ENCODE assay signal across 8 mouse cellular contexts in the genomic region with DNA sequence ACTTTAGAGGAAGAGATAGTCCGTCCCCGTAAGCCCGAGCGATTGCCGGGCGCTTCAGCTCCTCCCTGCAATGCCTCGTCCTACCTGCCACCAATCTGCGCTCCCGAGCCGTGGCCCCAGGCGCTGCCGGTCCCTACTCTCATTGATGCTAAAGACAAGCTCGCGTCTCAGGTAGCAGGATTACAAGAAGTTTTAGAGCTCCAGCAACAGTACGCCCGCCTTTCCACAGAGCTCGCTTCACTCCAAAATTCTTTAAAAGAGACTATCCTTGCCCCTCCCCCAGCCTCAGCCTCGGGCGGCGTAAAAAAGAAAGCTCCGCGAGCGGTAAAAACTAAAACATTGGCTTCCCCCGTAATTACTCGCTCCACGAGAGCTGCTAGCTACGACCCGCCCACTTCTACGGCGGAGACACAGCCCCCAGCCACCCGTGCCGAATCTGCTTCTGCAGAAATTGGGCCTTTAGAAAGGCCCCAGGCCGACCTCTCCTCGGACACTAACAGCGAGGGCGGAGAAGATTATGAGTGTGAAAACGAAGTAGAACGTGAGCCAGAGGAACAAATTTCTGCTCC. TPM values are rescaled to one million over a fixed set of nuclear protein-coding genes. Genes with fewer than 3 reads are reported as not detected.
DNase-seq lines count a peak whose midpoint lies in the region; ATAC-seq and TF ChIP-seq lines count a peak whose summit lies in the region.

No protein-coding gene starts in this region.

- H3K4me1 ChIP-seq in forebrain, embryonic 15.5 days, result peaks cover 15% of the 10 kb centered on the region
- peaks cover 2% of the 10 kb centered on the region; the same call in 1 of the 2 replicates for H3K4me1 ChIP-seq in lung, embryonic 16.5 days (replicated peaks; ENCODE audit: control insufficient read depth, insufficient read depth, low read length)

- H3K36me3 ChIP-seq in forebrain, embryonic 15.5 days, result no peaks in the 10 kb centered on the region
- no peaks in the 10 kb centered on the region for H3K36me3 ChIP-seq in lung, embryonic 16.5 days (ENCODE audit: control insufficient read depth, insufficient read depth, low read length)

- peak; percentile 51 for DNase-seq in MEL-GATA-1-ER (ENCODE audit: extremely low read depth, low read depth)
- DNase-seq in cerebellum, adult 11 months, result peak; percentile 38
- DNase-seq in heart, postnatal 36 days, result peak; percentile 59 to 60
- peak; percentile 11 to 13 for DNase-seq in layer of hippocampus, adult 2 months (ENCODE audit: low spot score in 2 of 2)
- DNase-seq in ovary, adult 18-20 months (ENCODE audit: low spot score), result peak; percentile 51
- DNase-seq in thymus, postnatal 0 days (ENCODE audit: low spot score), result peak; percentile 71

- H3K4me3 ChIP-seq in forebrain, embryonic 15.5 days, result peak overlapping the region; percentile 63
- peak overlapping the region; percentile 79 for H3K4me3 ChIP-seq in layer of hippocampus, adult 2 months
- H3K4me3 ChIP-seq in lung, embryonic 16.5 days (ENCODE audit: low read length), result peak overlapping the region; percentile 57

- under 1% methylated on average over 38 of the region's 38 CpGs for WGBS in forebrain, embryonic 15.5 days
- WGBS in lung, embryonic 16.5 days, result under 1% methylated on average over 38 of the region's 38 CpGs

- ATAC-seq in forebrain, embryonic 15.5 days (replicated peaks), result peak; percentile 75
- peak; percentile 85 for ATAC-seq in lung, embryonic 16.5 days (ENCODE audit: low read depth)

- H3K9ac ChIP-seq in forebrain, embryonic 15.5 days (replicated peaks), result peak overlapping the region; percentile 58
- H3K9ac ChIP-seq in lung, embryonic 16.5 days (ENCODE audit: low read length), result peak overlapping the region; percentile 75

- H3K27me3 ChIP-seq in forebrain, embryonic 15.5 days, result peaks cover 13% of the 10 kb centered on the region
- H3K27me3 ChIP-seq in lung, embryonic 16.5 days (ENCODE audit: control insufficient read depth, insufficient read depth, low read depth, low read length), result no peaks in the 10 kb centered on the region

- H3K27ac ChIP-seq in forebrain, embryonic 15.5 days (replicated peaks), result peak overlapping the region; percentile 73
- H3K27ac ChIP-seq in layer of hippocampus, adult 2 months, result peak overlapping the region; percentile 52
- peak overlapping the region; percentile 94 for H3K27ac ChIP-seq in lung, embryonic 16.5 days (ENCODE audit: low read length)

- no peaks in the 10 kb centered on the region for H3K9me3 ChIP-seq in forebrain, embryonic 15.5 days
- no peaks in the 10 kb centered on the region for H3K9me3 ChIP-seq in lung, embryonic 16.5 days (ENCODE audit: control insufficient read depth, low read length)

- H3K4me2 ChIP-seq in forebrain, embryonic 15.5 days (replicated peaks), result peak overlapping the region; percentile 89
- H3K4me2 ChIP-seq in lung, embryonic 16.5 days (ENCODE audit: low read depth, low read length), result peak overlapping the region; percentile 85

- intact Hi-C loops in heart, postnatal 36 days (cut with DNase I), result loop anchor here (1.0 kb wide), 1 partner anchor 138 kb away; no protein-coding TSS in a partner anchor

- peak; percentile 54 for TF ChIP-seq CTCF in layer of hippocampus, adult 2 months (conservative IDR thresholded peaks at IDR 0.05)

RNA-seq across cellular contexts. Expression of gene Gm4559, which starts 9.9 kb away (rescaled TPM):
- polyA plus RNA-seq in forebrain, embryonic 15.5 days (2015; fragmentation: Nextera tagmentation; extraction: Ambion mirVana), result not detected in 2 replicates
- not detected for total RNA-seq in heart, postnatal 36 days (2021)
- total RNA-seq in layer of hippocampus, adult 2 months (2021), result not detected
- not detected in 2 replicates for polyA plus RNA-seq in lung, embryonic 16.5 days (2015; fragmentation: Nextera tagmentation; extraction: Ambion mirVana)
- not detected in 2 replicates for polyA plus RNA-seq in thymus, postnatal 0 days (2015; fragmentation: Nextera tagmentation; extraction: Ambion mirVana)

RNA-seq across cellular contexts. Expression of gene Krtap5-1, which starts 12.8 kb away (rescaled TPM):
- polyA plus RNA-seq in forebrain, embryonic 15.5 days (2015; fragmentation: Nextera tagmentation; extraction: Ambion mirVana), result not detected in 2 replicates
- total RNA-seq in heart, postnatal 36 days (2021), result not detected
- total RNA-seq in layer of hippocampus, adult 2 months (2021), result not detected
- not detected in 2 replicates for polyA plus RNA-seq in lung, embryonic 16.5 days (2015; fragmentation: Nextera tagmentation; extraction: Ambion mirVana)
- polyA plus RNA-seq in thymus, postnatal 0 days (2015; fragmentation: Nextera tagmentation; extraction: Ambion mirVana), result not detected in 2 replicates

RNA-seq across cellular contexts. Expression of gene Krtap5-4, which starts 19.2 kb away (rescaled TPM):
- polyA plus RNA-seq in forebrain, embryonic 15.5 days (2015; fragmentation: Nextera tagmentation; extraction: Ambion mirVana), result not detected in 2 replicates
- total RNA-seq in heart, postnatal 36 days (2021), result not detected
- not detected for total RNA-seq in layer of hippocampus, adult 2 months (2021)
- polyA plus RNA-seq in lung, embryonic 16.5 days (2015; fragmentation: Nextera tagmentation; extraction: Ambion mirVana), result not detected in 2 replicates
- polyA plus RNA-seq in thymus, postnatal 0 days (2015; fragmentation: Nextera tagmentation; extraction: Ambion mirVana), result not detected in 2 replicates

RNA-seq across cellular contexts. Expression of gene Gm2431, which starts 26.0 kb away (rescaled TPM):
- not detected in 2 replicates for polyA plus RNA-seq in forebrain, embryonic 15.5 days (2015; fragmentation: Nextera tagmentation; extraction: Ambion mirVana)
- not detected for total RNA-seq in heart, postnatal 36 days (2021)
- total RNA-seq in layer of hippocampus, adult 2 months (2021), result not detected
- polyA plus RNA-seq in lung, embryonic 16.5 days (2015; fragmentation: Nextera tagmentation; extraction: Ambion mirVana), result not detected in 2 replicates
- not detected in 2 replicates for polyA plus RNA-seq in thymus, postnatal 0 days (2015; fragmentation: Nextera tagmentation; extraction: Ambion mirVana)

RNA-seq across cellular contexts. Expression of gene Gm40460, which starts 43.2 kb away (rescaled TPM):
- polyA plus RNA-seq in forebrain, embryonic 15.5 days (2015; fragmentation: Nextera tagmentation; extraction: Ambion mirVana), result not detected in 2 replicates
- total RNA-seq in heart, postnatal 36 days (2021), result not detected
- total RNA-seq in layer of hippocampus, adult 2 months (2021), result not detected
- not detected in 2 replicates for polyA plus RNA-seq in lung, embryonic 16.5 days (2015; fragmentation: Nextera tagmentation; extraction: Ambion mirVana)
- not detected in 2 replicates for polyA plus RNA-seq in thymus, postnatal 0 days (2015; fragmentation: Nextera tagmentation; extraction: Ambion mirVana)

Comparison
In these comparisons a context has a peak if more than half of its experiments do, and no peak if none do; other contexts are left out.
1. Peak in every context shown above with its lines: DNase-seq, ATAC-seq, H3K4me3 ChIP-seq and H3K27ac ChIP-seq.
2. DNase-seq: peak in every context shown above with its lines; median percentile 71 in thymus, postnatal 0 days; 60 in heart, postnatal 36 days; 51 in MEL-GATA-1-ER; 51 in ovary, adult 18-20 months; 38 in cerebellum, adult 11 months; 12 in layer of hippocampus, adult 2 months.